Mouse (Mus musculus) neural tube, embryonic 11.5 days (tissue): Measurements from ENCODE around the gene Serpine2. TPM values are rescaled to one million over a fixed set of nuclear protein-coding genes. Genes with fewer than 3 reads are reported as not detected.

Source experiments
- ATAC-seq: fragments of 200-750 bp; cut with Nextera tagmentation; 2 replicates; pipeline ENCODE4 v1.8.0; 2017; ENCODE audit warnings: moderate number of reproducible peaks, mild to moderate bottlenecking, moderate TSS enrichment, moderate library complexity; ENCODE audit not compliant: insufficient read depth, low FRiP score, low TSS enrichment
- DNase-seq: peaks from one replicate; pipeline ENCODE4 v3.0.0-alpha.2; 2015; ENCODE audit warnings: low spot score
- H3K27ac ChIP-seq: fragments of 300-500 bp; sonication (generic); 2 replicates; pipeline ENCODE4 v1.5.1; 2014; ENCODE audit warnings: low read depth, mild to moderate bottlenecking, low read length
- H3K27me3 ChIP-seq: fragments of 300-500 bp; sonication (generic); 2 replicates; pipeline ENCODE4 v1.6.1; 2014; ENCODE audit warnings: mild to moderate bottlenecking, low read length, mixed read lengths; ENCODE audit not compliant: control insufficient read depth, insufficient read depth
- H3K36me3 ChIP-seq: fragments of 300-500 bp; sonication (generic); 2 replicates; pipeline ENCODE4 v1.6.1; 2014; ENCODE audit warnings: mild to moderate bottlenecking, low read length, moderate library complexity, mixed read lengths; ENCODE audit not compliant: control insufficient read depth, insufficient read depth
- H3K4me1 ChIP-seq: fragments of 300-500 bp; sonication (generic); 2 replicates; pipeline ENCODE4 v1.6.1; 2014; ENCODE audit warnings: low read length, mixed read lengths; ENCODE audit not compliant: control insufficient read depth, insufficient read depth
- H3K4me2 ChIP-seq: fragments of 300-500 bp; sonication (generic); 2 replicates; pipeline ENCODE4 v1.6.1; 2014; ENCODE audit warnings: low read depth, mild to moderate bottlenecking, moderate library complexity
- H3K4me3 ChIP-seq: fragments of 300-500 bp; sonication (generic); 2 replicates; pipeline ENCODE4 v1.5.1; 2014; ENCODE audit warnings: low read depth, low read length
- H3K9ac ChIP-seq: fragments of 300-500 bp; sonication (generic); 2 replicates; pipeline ENCODE4 v1.6.1; 2014; ENCODE audit warnings: mild to moderate bottlenecking, low read length
- H3K9me3 ChIP-seq: fragments of 300-500 bp; sonication (generic); 2 replicates; pipeline ENCODE4 v1.6.1; 2016; ENCODE audit warnings: low read length; ENCODE audit not compliant: control insufficient read depth
- WGBS: fragments of 180-500 bp; shearing (Covaris S2); extraction: QIAGEN DNeasy Blood & Tissue Kit; methylation state at CpG from one replicate; pipeline ENCODE4 v1.1.7; 2014; 5-methylcytosine and 5-hydroxymethylcytosine counted together
- polyA plus RNA-seq: library from polyadenylated mRNA; unstranded; fragments of >200 nt; fragmentation: Nextera tagmentation; extraction: Ambion mirVana; gene quantifications from 2 replicates; pipeline ENCODE4 v1.2.1, GENCODE M21; 2014

The Serpine2 gene
- 116 and 122 TPM in 2 replicates for polyA plus RNA-seq

DNA sequence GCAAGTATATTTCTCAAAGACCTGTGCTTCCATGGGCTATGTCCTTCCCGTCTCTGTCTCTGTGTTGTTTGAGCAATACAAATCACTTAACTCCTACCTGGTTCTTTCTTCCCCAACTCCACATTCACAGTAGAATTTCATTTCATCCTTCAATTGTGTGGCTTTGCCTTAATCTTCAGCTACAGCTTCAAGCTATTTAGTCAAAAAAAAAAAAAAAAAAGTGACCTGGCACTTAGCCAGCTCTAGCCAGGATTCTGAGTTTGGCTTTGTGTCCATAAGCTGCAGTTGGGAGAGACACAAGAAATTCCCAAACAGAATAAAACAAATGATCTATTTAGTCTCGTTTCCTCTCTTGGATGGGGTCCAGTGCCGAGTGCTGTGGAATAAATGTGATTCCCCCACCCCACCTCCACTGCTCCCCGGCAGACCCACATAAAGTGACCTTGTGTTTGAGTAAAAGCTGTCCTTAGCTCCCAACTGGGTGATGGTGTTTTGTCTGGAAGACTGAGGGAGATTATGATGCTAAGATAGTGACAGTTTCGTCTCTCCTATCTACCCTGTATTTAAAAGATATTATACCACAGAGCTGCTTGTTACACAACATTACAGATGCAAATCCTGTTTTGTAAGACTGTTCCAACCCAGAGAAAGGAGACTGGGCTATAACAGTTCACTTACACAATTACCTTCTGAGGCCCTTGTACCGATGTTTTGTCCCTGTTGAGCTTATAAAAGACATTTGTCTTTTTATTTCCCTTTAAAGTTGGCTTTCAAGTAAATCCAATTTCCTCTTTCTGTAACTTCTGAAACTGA, at the start of gene Serpine2:
Gene Serpine2 (minus strand): TSS at position 51 of the 813 bp plus-strand sequence.
- DNase-seq (peak; percentile 33), ATAC-seq (no peak)
- Histone ChIP-seq H3K27me3 (peaks cover 3% of the 10 kb centered on the region; the same call in 1 of the 2 replicates), H3K9ac (no peak within 1 kb of the TSS), H3K9me3 (no peaks in the 10 kb centered on the region), H3K4me2 (no peak within 1 kb of the TSS), H3K4me1 (peaks cover 9% of the 10 kb centered on the region; the same call in 1 of the 2 replicates), H3K36me3 (no peaks in the 10 kb centered on the region), H3K27ac (no peak within 1 kb of the TSS), H3K4me3 (no peak within 1 kb of the TSS)
- WGBS, result 54% methylated on average over 6 of the region's 6 CpGs

DNA sequence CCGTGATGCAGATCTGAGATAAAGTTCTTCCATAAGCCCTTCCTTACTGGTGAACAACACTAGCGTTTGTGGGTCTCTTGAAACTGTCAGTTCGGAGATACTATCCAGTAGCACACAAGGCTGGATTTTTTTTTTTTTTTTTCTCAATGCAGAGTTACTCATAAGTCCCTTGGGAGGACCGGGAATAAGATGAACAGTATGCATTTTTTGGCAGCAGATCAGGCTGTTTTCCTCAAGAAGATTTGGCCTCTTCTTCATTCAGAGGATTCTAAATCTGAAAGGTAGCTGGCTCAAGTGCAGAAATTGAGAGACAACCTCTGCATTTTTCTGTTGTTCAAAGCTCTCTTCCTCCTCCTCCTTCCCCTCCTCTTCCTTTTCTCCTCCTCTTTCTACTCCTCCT, 46.8 kb upstream of the Serpine2 start:
- ATAC-seq (no peak), DNase-seq (no peak)
- no peaks in the 10 kb centered on the region for H3K4me1 ChIP-seq
- WGBS, result 94% methylated on average over 4 of the region's 4 CpGs
- no peaks in the 10 kb centered on the region for H3K36me3 ChIP-seq
- H3K4me3 ChIP-seq, result no peak overlapping the region
- no peak overlapping the region for H3K27ac ChIP-seq
- no peaks in the 10 kb centered on the region for H3K27me3 ChIP-seq
- no peak overlapping the region for H3K9ac ChIP-seq
- H3K4me2 ChIP-seq, result no peak overlapping the region
- H3K9me3 ChIP-seq, result no peaks in the 10 kb centered on the region

DNA sequence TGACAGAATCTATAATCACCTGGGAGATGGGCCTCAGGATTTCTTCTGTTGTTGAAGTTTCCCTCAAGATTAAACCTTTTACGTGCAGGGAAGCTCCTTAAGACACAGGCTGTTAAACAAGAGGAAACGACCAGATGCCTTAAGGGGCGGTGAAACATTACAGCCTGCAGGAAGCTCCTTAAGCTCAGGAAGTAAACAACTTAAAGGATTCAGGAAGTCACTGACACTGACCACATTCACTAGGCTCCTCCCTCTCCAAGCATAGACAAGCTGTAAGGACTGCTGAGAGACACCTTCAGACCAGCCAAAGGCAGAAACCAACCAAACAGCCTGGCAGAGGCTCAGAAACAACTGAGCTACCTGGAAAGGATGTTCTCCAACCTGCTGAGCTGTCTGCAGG, 44.3 kb upstream of the Serpine2 start:
- ATAC-seq, result no peak
- H3K4me3 ChIP-seq, result no peak overlapping the region

DNA sequence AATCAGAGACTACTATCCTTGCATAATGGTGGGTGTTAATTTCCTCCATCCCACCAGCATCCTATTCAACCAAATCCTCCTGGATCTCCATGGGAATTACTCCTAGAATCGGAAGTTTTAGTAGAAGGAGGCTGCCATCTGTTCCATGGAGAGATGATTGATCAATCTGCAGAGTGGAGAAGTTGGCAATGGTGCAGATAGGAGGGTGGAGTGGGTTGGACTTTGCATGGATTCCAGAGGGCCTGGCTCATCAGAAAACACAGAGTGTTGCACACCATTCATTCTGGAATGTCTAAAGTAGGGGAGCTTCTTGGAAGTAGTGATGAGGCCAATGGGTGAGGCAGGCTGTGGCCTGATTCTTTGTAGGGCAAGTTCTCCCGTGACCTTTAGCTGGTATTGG, 41.9 kb upstream of the Serpine2 start:
- H3K4me3 ChIP-seq, result no peak overlapping the region
- no peaks in the 10 kb centered on the region for H3K9me3 ChIP-seq
- H3K27me3 ChIP-seq, result no peaks in the 10 kb centered on the region
- H3K27ac ChIP-seq, result no peak overlapping the region
- WGBS, result 78% methylated on average over 2 of the region's 2 CpGs
- H3K4me2 ChIP-seq, result no peak overlapping the region
- no peak overlapping the region for H3K9ac ChIP-seq
- H3K4me1 ChIP-seq, result no peaks in the 10 kb centered on the region
- DNase-seq (no peak), ATAC-seq (no peak)
- H3K36me3 ChIP-seq, result no peaks in the 10 kb centered on the region

More for the DNA sequence above, 44.3 kb upstream of the Serpine2 start:
- no peaks in the 10 kb centered on the region for H3K36me3 ChIP-seq
- H3K9me3 ChIP-seq, result no peaks in the 10 kb centered on the region
- no peak overlapping the region for H3K9ac ChIP-seq
- 69% methylated on average over 3 of the region's 3 CpGs for WGBS
- no peaks in the 10 kb centered on the region for H3K4me1 ChIP-seq
- DNase-seq, result no peak
- H3K27me3 ChIP-seq, result no peaks in the 10 kb centered on the region
- H3K4me2 ChIP-seq, result no peak overlapping the region
- no peak overlapping the region for H3K27ac ChIP-seq

DNA sequence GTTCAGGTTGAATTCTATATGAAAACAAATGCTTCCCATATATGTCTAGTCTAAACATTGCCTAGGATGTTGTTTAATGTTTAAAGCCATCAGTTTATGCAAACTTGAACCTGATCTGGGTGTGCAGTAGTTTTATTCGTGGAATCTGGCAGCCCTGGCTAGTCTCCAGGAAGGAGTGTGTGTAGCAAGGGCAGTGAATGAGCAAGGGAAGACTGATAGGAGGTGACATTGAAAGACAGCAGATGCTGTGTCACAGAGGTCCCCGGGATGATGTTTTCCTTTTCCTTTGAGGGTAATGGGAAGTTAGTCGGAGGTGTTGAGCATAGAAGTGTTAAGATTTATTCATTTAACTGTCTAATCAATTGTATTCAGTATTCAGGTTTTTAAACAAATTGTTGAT, 21.7 kb upstream of the Serpine2 start:
- ATAC-seq, result no peak
- H3K27ac ChIP-seq, result no peak overlapping the region
- H3K4me3 ChIP-seq, result no peak overlapping the region
- DNase-seq, result no peak
- H3K27me3 ChIP-seq, result no peaks in the 10 kb centered on the region
- H3K9ac ChIP-seq, result no peak overlapping the region
- 66% methylated on average over 3 of the region's 3 CpGs for WGBS
- no peaks in the 10 kb centered on the region for H3K36me3 ChIP-seq
- H3K9me3 ChIP-seq, result no peaks in the 10 kb centered on the region
- no peak overlapping the region for H3K4me2 ChIP-seq
- H3K4me1 ChIP-seq, result no peaks in the 10 kb centered on the region

DNA sequence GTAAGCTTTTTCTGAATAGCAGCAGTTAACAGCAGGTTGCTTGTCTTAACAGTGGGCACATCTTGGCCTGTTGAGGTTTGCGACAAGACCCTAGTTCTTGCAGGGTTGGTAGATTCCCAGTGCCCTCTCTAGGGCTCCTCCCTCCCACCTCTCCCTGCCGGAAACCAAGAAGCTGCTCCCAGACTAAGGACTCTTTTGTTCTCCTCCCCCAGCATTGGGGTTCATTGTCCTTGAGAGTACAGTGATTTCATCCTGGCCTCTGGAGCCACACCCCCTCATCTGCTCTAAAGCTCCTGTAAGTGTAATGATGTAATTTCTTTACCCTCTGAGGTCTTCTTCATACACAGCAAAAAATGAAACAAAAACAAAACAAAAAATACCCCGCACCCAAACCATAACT, 13.8 kb upstream of the Serpine2 start:
- Histone ChIP-seq H3K4me1 (no peaks in the 10 kb centered on the region), H3K27me3 (no peaks in the 10 kb centered on the region), H3K4me3 (no peak overlapping the region), H3K4me2 (no peak overlapping the region), H3K9ac (no peak overlapping the region), H3K9me3 (no peaks in the 10 kb centered on the region), H3K36me3 (no peaks in the 10 kb centered on the region), H3K27ac (no peak overlapping the region)
- 59% methylated on average over 3 of the region's 3 CpGs for WGBS
- DNase-seq, result no peak
- ATAC-seq, result no peak

DNA sequence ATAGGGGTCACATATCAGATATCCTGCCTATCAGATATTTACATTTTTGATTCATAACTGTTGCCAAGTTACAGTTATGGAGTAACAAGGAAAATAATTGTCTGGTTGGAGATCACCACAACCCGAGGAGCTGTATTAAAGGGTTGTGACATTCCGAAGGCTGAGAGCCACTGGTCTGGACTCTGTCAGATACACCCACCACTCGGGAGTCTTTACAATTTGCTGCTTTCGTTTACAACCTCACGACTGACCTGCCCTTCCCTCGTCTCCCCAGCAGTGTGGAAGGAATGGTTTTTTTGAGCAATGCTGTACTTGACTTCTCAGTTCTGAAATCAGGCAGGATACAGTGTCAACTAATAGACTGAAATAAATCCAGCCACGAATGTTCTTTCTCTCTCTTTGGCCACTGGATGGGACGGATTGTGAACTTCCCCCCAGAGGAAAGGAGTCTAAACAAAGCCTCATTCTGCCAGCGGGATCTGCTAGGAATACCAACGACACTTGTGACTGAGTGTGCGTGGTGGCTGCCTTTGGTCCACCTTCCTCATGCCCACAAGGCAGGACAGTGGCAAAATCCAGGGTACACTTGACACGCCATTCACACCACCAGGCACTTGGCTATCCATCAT, 455 bp downstream of the Serpine2 start:
- H3K4me2 ChIP-seq, result no peak overlapping the region
- H3K4me3 ChIP-seq, result no peak overlapping the region
- peaks cover 9% of the 10 kb centered on the region; the same call in 1 of the 2 replicates for H3K4me1 ChIP-seq
- WGBS, result 46% methylated on average over 12 of the region's 12 CpGs
- H3K9me3 ChIP-seq, result no peaks in the 10 kb centered on the region
- peaks cover 3% of the 10 kb centered on the region; the same call in 1 of the 2 replicates for H3K27me3 ChIP-seq
- no peaks in the 10 kb centered on the region for H3K36me3 ChIP-seq
- DNase-seq (peak; percentile 21), ATAC-seq (peak; percentile 6; the same call in 1 of the 2 replicates)
- H3K27ac ChIP-seq, result no peak overlapping the region
- H3K9ac ChIP-seq, result no peak overlapping the region

DNA sequence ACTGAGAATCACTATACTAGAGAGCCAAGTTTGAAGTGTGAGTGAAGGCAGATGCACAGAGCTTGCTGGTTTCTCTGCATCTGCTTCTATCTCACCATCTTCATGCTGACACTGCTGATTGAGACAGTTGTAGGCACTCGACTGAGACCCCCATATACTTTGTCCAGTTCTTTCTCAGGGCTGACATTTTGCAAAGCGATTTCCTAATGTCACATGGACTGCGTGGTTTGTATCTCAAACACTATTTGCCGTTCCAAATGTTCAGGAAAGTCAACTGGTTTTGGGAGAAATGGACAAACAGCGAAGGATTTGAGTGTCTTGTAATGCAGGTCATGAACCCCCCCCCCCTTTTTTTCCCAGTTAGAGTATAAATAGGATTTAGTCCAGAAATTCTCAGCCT, 1.0 kb downstream of the Serpine2 start:
- peaks cover 3% of the 10 kb centered on the region; the same call in 1 of the 2 replicates for H3K27me3 ChIP-seq
- peaks cover 9% of the 10 kb centered on the region; the same call in 1 of the 2 replicates for H3K4me1 ChIP-seq
- H3K4me3 ChIP-seq, result no peak overlapping the region
- no peak for DNase-seq
- no peaks in the 10 kb centered on the region for H3K9me3 ChIP-seq
- H3K9ac ChIP-seq, result no peak overlapping the region
- no peak overlapping the region for H3K27ac ChIP-seq
- no peak for ATAC-seq
- 93% methylated on average over 5 of the region's 5 CpGs for WGBS
- H3K36me3 ChIP-seq, result no peaks in the 10 kb centered on the region
- H3K4me2 ChIP-seq, result no peak overlapping the region
